Mouse (Mus musculus) midbrain, embryonic 11.5 days (tissue): Measurements from ENCODE around the gene Rack1. TPM values are rescaled to one million over a fixed set of nuclear protein-coding genes. Genes with fewer than 3 reads are reported as not detected.
"Not testable (repeated sequence)": the region's sequence is repeated elsewhere in the genome, so short reads cannot be mapped to it uniquely, and the experiment has no call there.

Experiments used
- ATAC-seq: fragments of 200-750 bp; cut with Nextera tagmentation; 2 replicates; pipeline ENCODE4 v1.8.0; 2017; ENCODE audit warnings: moderate TSS enrichment, moderate library complexity; ENCODE audit not compliant: low FRiP score
- DNase-seq: peaks from one replicate; pipeline ENCODE4 v3.0.0; 2015; ENCODE audit warnings: low spot score; ENCODE audit errors: missing footprints
- H3K27ac ChIP-seq: fragments of 300-500 bp; sonication (generic); 2 replicates; pipeline ENCODE4 v1.5.1; 2014; ENCODE audit warnings: low read depth, low read length
- H3K27me3 ChIP-seq: fragments of 300-500 bp; sonication (generic); 2 replicates; pipeline ENCODE4 v1.6.1; 2014; ENCODE audit warnings: mild to moderate bottlenecking, low read length, moderate library complexity, mixed read lengths; ENCODE audit not compliant: control insufficient read depth, insufficient read depth
- H3K36me3 ChIP-seq: fragments of 300-500 bp; sonication (generic); 2 replicates; pipeline ENCODE4 v1.6.1; 2014; ENCODE audit warnings: mild to moderate bottlenecking, low read length, moderate library complexity, mixed read lengths; ENCODE audit not compliant: control insufficient read depth, insufficient read depth
- H3K4me1 ChIP-seq: fragments of 300-500 bp; sonication (generic); 2 replicates; pipeline ENCODE4 v1.6.1; 2014; ENCODE audit warnings: low read length; ENCODE audit not compliant: control insufficient read depth, insufficient read depth
- H3K4me2 ChIP-seq: fragments of 300-500 bp; sonication (generic); 2 replicates; pipeline ENCODE4 v1.6.1; 2014; ENCODE audit warnings: mild to moderate bottlenecking, moderate library complexity
- H3K4me3 ChIP-seq: fragments of 300-500 bp; sonication (generic); 2 replicates; pipeline ENCODE4 v1.5.1; 2014; ENCODE audit warnings: low read depth, low read length
- H3K9ac ChIP-seq: fragments of 300-500 bp; sonication (generic); 2 replicates; pipeline ENCODE4 v1.6.1; 2014; ENCODE audit warnings: low read length
- H3K9me3 ChIP-seq: fragments of 300-500 bp; sonication (generic); 2 replicates; pipeline ENCODE4 v1.6.1; 2016; ENCODE audit warnings: low read length; ENCODE audit not compliant: control insufficient read depth
- WGBS: fragments of 180-500 bp; shearing (Covaris S2); extraction: QIAGEN DNeasy Blood & Tissue Kit; methylation state at CpG from one replicate; pipeline ENCODE4 v1.1.7; 2014; 5-methylcytosine and 5-hydroxymethylcytosine counted together
- polyA plus RNA-seq: library from polyadenylated mRNA; unstranded; fragments of >200 nt; fragmentation: Nextera tagmentation; extraction: Ambion mirVana; gene quantifications from 2 replicates; pipeline ENCODE4 v1.2.1, GENCODE M21; 2014

The Rack1 gene
- polyA plus RNA-seq, 1 experiment from 2014 or later = 633 TPM

DNA sequence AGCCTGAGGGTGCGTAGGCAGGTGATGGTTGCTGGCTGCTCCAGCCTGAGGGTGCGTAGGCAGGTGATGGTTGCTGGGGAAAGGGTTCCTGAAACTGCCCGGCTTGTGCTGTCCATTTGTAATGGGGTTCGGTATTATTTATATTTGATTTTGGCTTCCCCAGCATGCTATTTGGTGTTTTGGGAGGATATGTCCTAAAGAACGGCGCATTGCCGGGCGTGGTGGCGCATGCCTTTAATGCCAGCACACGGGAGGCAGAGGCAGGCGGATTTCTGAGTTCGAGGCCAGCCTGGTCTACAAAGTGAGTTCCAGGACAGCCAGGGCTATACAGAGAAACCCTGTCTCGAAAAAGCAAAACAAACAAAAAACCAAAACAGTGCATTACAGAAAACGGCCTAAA is 21.2 kb downstream of the Rack1 start:
- H3K36me3 ChIP-seq, H3K4me3 ChIP-seq, H3K27ac ChIP-seq, H3K9me3 ChIP-seq, ATAC-seq, H3K9ac ChIP-seq, H3K4me1 ChIP-seq, DNase-seq, H3K4me2 ChIP-seq: not testable (repeated sequence)
- WGBS = 80% methylated on average over 14 of the region's 14 CpGs
- H3K27me3 ChIP-seq = peaks cover 14% of the 10 kb centered on the region

GRCm38 (mm10) chr11:48822768-48823512 is 22.8 kb downstream of the Rack1 start:
- ATAC-seq = no peak

GRCm38 (mm10) chr11:48823536-48823972 is 23.4 kb downstream of the Rack1 start:
- whole genome bisulfite sequencing = 1% methylated on average over 15 of the region's 15 CpGs
- Histone ChIP-seq H3K9ac (no peak overlapping the region; the same call in 1 of the 2 replicates), H3K4me2 (peak overlapping the region; percentile 48), H3K4me3 (peak overlapping the region; percentile 38), H3K36me3 (no peaks in the 10 kb centered on the region), H3K4me1 (peaks cover 2% of the 10 kb centered on the region; the same call in 1 of the 2 replicates), H3K27ac (no peak overlapping the region), H3K27me3 (peaks cover 14% of the 10 kb centered on the region), H3K9me3 (no peaks in the 10 kb centered on the region)
- ATAC-seq (peak; percentile 35), DNase-seq (peak; percentile 99)

More at GRCm38 (mm10) chr11:48822768-48823512, 22.8 kb downstream of the Rack1 start:
- no peak overlapping the region for H3K27ac ChIP-seq
- no peak overlapping the region for H3K9ac ChIP-seq
- peaks cover 14% of the 10 kb centered on the region for H3K27me3 ChIP-seq
- no peaks in the 10 kb centered on the region for H3K36me3 ChIP-seq
- H3K9me3 ChIP-seq = no peaks in the 10 kb centered on the region
- H3K4me1 ChIP-seq = peaks cover 2% of the 10 kb centered on the region; the same call in 1 of the 2 replicates
- no peak overlapping the region for H3K4me3 ChIP-seq
- peak overlapping the region; percentile 48 for H3K4me2 ChIP-seq
- 36% methylated on average over 14 of the region's 14 CpGs for WGBS
- no peak for DNase-seq

DNA sequence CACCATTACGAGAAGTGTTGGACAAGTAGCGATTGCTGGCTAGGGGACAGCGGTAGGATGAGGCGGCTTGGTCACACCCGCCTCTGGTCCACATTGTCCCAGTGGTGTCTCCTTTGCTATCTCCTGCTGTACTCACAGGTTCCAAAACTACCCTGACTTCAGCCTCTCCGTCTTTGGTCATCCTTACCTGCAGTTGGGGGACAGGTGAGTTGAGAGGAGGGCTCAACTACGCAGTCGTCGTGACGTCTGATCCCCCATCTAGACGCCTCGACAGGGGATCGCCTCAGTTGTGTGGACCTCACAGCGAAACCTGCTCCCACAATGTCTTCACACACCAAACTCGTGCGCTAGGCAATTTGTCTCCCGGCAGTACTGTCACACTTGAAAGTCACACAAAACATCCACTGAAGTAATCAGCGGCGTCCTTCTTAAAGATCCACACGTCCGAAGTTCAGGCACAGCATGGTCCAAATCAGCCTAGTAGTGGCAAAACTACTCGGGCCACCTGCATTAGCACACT is 24.2 kb downstream of the Rack1 start:
- H3K9ac ChIP-seq = peak overlapping the region; percentile 16; the same call in 1 of the 2 replicates
- WGBS = 3% methylated on average over 22 of the region's 22 CpGs
- H3K27ac ChIP-seq = no peak overlapping the region
- H3K36me3 ChIP-seq = no peaks in the 10 kb centered on the region
- ATAC-seq (no peak), DNase-seq (peak; percentile 92)
- peak overlapping the region; percentile 48 for H3K4me2 ChIP-seq
- peaks cover 2% of the 10 kb centered on the region; the same call in 1 of the 2 replicates for H3K4me1 ChIP-seq
- H3K9me3 ChIP-seq = no peaks in the 10 kb centered on the region
- H3K27me3 ChIP-seq = peaks cover 14% of the 10 kb centered on the region
- peak overlapping the region; percentile 38 for H3K4me3 ChIP-seq

GRCm38 (mm10) chr11:48825979-48826751 is 26.0 kb downstream of the Rack1 start, which contains the start of the genes Trim7 and Gm12184:
TSS of gene Trim7 (plus strand) at chr11:48826140.
TSS of gene Gm12184 (minus strand) at chr11:48826655.
- H3K4me1 ChIP-seq, H3K9me3 ChIP-seq, H3K27ac ChIP-seq, H3K36me3 ChIP-seq, DNase-seq: not testable (repeated sequence)
- Histone ChIP-seq H3K9ac (peak within 1 kb of the TSS; percentile 48), H3K4me2 (peak within 1 kb of the TSS; percentile 48), H3K27me3 (peaks cover 14% of the 10 kb centered on the region), H3K4me3 (peak within 1 kb of the TSS; percentile 38)
- under 1% methylated on average over 31 of the region's 92 CpGs for WGBS
- ATAC-seq = peak; percentile 83

GRCm38 (mm10) chr11:48826752-48827096 is 26.6 kb downstream of the Rack1 start:
- Histone ChIP-seq H3K4me3 (peak overlapping the region; percentile 38), H3K36me3 (no peaks in the 10 kb centered on the region), H3K27me3 (peaks cover 14% of the 10 kb centered on the region), H3K4me1 (peaks cover 2% of the 10 kb centered on the region; the same call in 1 of the 2 replicates), H3K9ac (peak overlapping the region; percentile 48), H3K27ac (no peak overlapping the region; the same call in 1 of the 2 replicates), H3K9me3 (no peaks in the 10 kb centered on the region), H3K4me2 (peak overlapping the region; percentile 48)
- peak; percentile 41 for ATAC-seq
- DNase-seq = peak; percentile 92
- WGBS = 1% methylated on average over 6 of the region's 6 CpGs

DNA sequence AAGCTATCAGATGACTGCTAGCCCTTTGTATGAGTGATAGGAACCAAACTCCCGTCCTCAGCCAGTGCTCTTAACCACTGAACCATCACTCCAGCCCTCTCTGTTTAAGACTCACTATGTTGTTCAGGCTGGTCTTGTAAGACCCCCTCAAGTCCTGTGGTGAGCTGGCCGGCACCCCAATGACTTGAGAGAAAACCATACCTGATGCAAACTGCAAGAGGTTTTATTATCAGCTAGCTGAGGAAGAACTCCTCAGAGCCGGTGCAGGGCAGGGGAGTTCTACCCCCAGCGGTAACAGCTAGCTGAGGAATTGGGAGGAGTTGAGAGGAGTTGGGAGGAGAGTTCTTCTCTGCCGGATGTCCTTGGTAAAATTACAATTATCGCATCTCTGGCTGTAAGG is 27.8 kb downstream of the Rack1 start:
- H3K4me1 ChIP-seq = peaks cover 2% of the 10 kb centered on the region; the same call in 1 of the 2 replicates
- H3K36me3 ChIP-seq = no peaks in the 10 kb centered on the region
- no peak for ATAC-seq
- H3K4me2 ChIP-seq = no peak overlapping the region
- no peak overlapping the region for H3K27ac ChIP-seq
- no peak overlapping the region for H3K9ac ChIP-seq
- no peak overlapping the region for H3K4me3 ChIP-seq
- no peak for DNase-seq
- H3K27me3 ChIP-seq = peaks cover 14% of the 10 kb centered on the region
- H3K9me3 ChIP-seq = no peaks in the 10 kb centered on the region
- 70% methylated on average over 6 of the region's 6 CpGs for WGBS

GRCm38 (mm10) chr11:48830279-48830678 is 30.1 kb downstream of the Rack1 start:
- H3K4me2 ChIP-seq = no peak overlapping the region
- H3K9me3 ChIP-seq = no peaks in the 10 kb centered on the region
- no peaks in the 10 kb centered on the region for H3K27me3 ChIP-seq
- 80% methylated on average over 2 of the region's 2 CpGs for WGBS
- no peak overlapping the region for H3K4me3 ChIP-seq
- H3K27ac ChIP-seq = no peak overlapping the region
- ATAC-seq (no peak), DNase-seq (no peak)
- no peaks in the 10 kb centered on the region for H3K36me3 ChIP-seq
- H3K9ac ChIP-seq = no peak overlapping the region
- peaks cover 2% of the 10 kb centered on the region; the same call in 1 of the 2 replicates for H3K4me1 ChIP-seq
